Comparison of ENCODE assay signal across 8 mouse cellular contexts in the genomic region with DNA sequence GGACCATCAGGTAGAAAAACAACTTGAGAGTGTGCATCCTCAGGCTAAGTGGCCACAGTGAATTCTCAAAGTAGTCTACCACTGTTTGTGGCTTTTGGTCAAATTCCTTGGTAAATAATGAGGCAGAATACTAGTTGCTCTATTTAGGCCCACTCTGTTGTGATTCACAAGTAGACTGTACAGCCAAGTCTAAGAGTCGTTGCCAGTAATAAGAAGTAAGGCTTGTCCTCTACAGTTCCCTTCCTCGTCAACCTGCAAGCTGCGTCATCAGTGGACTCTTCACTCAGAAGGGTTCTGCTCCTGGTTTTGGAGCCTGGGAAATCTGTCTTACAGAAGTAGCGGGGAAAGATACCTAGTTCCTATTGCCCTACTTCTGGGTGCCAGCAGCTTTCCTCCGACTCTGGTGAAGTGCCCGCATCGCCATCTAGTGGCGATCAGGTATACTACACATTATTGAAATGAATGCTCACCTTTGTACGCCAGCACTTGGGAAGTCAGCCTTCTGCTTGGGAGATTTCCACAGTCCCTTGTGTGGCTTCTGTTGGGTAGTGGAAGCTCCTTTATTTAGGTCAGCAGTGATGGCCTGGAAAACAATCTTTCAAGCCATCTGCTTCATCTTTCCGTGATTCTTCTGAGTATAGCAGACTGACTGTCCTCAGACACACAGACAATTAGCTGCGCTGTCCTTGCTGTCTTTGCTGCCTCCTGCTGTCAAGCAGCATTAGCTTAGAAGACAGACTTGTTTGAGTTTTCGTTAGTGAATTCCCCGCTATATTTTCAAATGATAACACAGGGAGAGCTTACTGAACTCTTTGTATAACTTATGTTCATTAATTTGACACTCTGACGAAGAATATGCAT.
DNase-seq lines count a peak whose midpoint lies in the region; ATAC-seq lines count a peak whose summit lies in the region.

No protein-coding gene starts in this region.

- DNase-seq in heart, adult 11 months, result peak; percentile 85
- peak; percentile 84 for DNase-seq in embryo, embryonic 11 days
- DNase-seq in gastrocnemius, postnatal 25 days, result peak; percentile 51
- peak; percentile 81 to 87 for DNase-seq in left cerebral cortex, postnatal 10 days (ENCODE audit: extremely low spot score in 1 of 2, low spot score in 2 of 2)
- peak; percentile 94 for DNase-seq in midbrain, embryonic 11.5 days (ENCODE audit: low spot score, missing footprints)
- peak; percentile 80 for DNase-seq in skeletal muscle tissue, adult 2 months (ENCODE audit: low read depth, low spot score)

- H3K27me3 ChIP-seq in heart, embryonic 11.5 days (ENCODE audit: control insufficient read depth, insufficient read depth, low read length), result no peaks in the 10 kb centered on the region
- H3K27me3 ChIP-seq in intestine, embryonic 15.5 days (replicated peaks), result no peaks in the 10 kb centered on the region
- no peaks in the 10 kb centered on the region for H3K27me3 ChIP-seq in midbrain, embryonic 11.5 days (ENCODE audit: control insufficient read depth, insufficient read depth, low read length)

- H3K9me3 ChIP-seq in heart, embryonic 11.5 days (replicated peaks; ENCODE audit: control insufficient read depth, low read length), result no peaks in the 10 kb centered on the region
- no peaks in the 10 kb centered on the region for H3K9me3 ChIP-seq in intestine, embryonic 15.5 days
- no peaks in the 10 kb centered on the region for H3K9me3 ChIP-seq in midbrain, embryonic 11.5 days (ENCODE audit: control insufficient read depth, low read length)

- intact Hi-C loops in left cerebral cortex, postnatal 10 days (cut with DNase I), result loop anchor here (2.0 to 10.0 kb wide), 4 partner anchors 122 to 438 kb away; partner anchors contain the start of gene Dgkh

- peaks cover 9% of the 10 kb centered on the region; the same call in 1 of the 2 replicates for H3K4me1 ChIP-seq in heart, embryonic 11.5 days (ENCODE audit: control insufficient read depth, insufficient read depth, low read length)
- H3K4me1 ChIP-seq in intestine, embryonic 15.5 days (replicated peaks), result 0 out of 2 replicates have a peak, but pooled peaks cover 3% of the 10 kb centered on the region
- H3K4me1 ChIP-seq in midbrain, embryonic 11.5 days (ENCODE audit: control insufficient read depth, insufficient read depth, low read length), result no peaks in the 10 kb centered on the region

- no peak overlapping the region for H3K4me3 ChIP-seq in heart, embryonic 11.5 days (ENCODE audit: low read depth, low read length)
- no peak overlapping the region for H3K4me3 ChIP-seq in intestine, embryonic 15.5 days (replicated peaks)
- H3K4me3 ChIP-seq in midbrain, embryonic 11.5 days (ENCODE audit: low read depth, low read length), result no peak overlapping the region

- WGBS in heart, embryonic 11.5 days (ENCODE audit: insufficient replicate concordance), result 33% methylated on average over 14 of the region's 14 CpGs
- WGBS in intestine, embryonic 15.5 days, result 32% methylated on average over 14 of the region's 14 CpGs
- 36% methylated on average over 14 of the region's 14 CpGs for WGBS in midbrain, embryonic 11.5 days

- H3K9ac ChIP-seq in heart, embryonic 11.5 days (ENCODE audit: low read depth, low read length), result no peak overlapping the region
- H3K9ac ChIP-seq in intestine, embryonic 15.5 days, result no peak overlapping the region
- no peak overlapping the region for H3K9ac ChIP-seq in midbrain, embryonic 11.5 days (ENCODE audit: low read length)

- no peak overlapping the region for H3K4me2 ChIP-seq in heart, embryonic 11.5 days
- H3K4me2 ChIP-seq in intestine, embryonic 15.5 days (replicated peaks), result no peak overlapping the region
- no peak overlapping the region for H3K4me2 ChIP-seq in midbrain, embryonic 11.5 days

- no peak overlapping the region for H3K27ac ChIP-seq in heart, embryonic 11.5 days (ENCODE audit: low read depth, low read length)
- no peak overlapping the region for H3K27ac ChIP-seq in intestine, embryonic 15.5 days
- H3K27ac ChIP-seq in midbrain, embryonic 11.5 days (ENCODE audit: low read depth, low read length), result no peak overlapping the region

- no peak for ATAC-seq in heart, embryonic 11.5 days (replicated peaks; ENCODE audit: insufficient number of reproducible peaks, low FRiP score, low TSS enrichment)
- ATAC-seq in intestine, embryonic 15.5 days, result peak; percentile 77
- ATAC-seq in midbrain, embryonic 11.5 days (ENCODE audit: low FRiP score), result peak; percentile 72

- no peaks in the 10 kb centered on the region for H3K36me3 ChIP-seq in heart, embryonic 11.5 days (ENCODE audit: control insufficient read depth, insufficient read depth, low read length)
- no peaks in the 10 kb centered on the region for H3K36me3 ChIP-seq in intestine, embryonic 15.5 days
- H3K36me3 ChIP-seq in midbrain, embryonic 11.5 days (ENCODE audit: control insufficient read depth, insufficient read depth, low read length), result no peaks in the 10 kb centered on the region
